Mouse (Mus musculus) myocyte (in vitro differentiated cells): ENCODE measurements around the gene Hvcn1. TPM values are rescaled to one million over a fixed set of nuclear protein-coding genes. Genes with fewer than 3 reads are reported as not detected.

ENCODE experiments used
- H3K27me3 ChIP-seq: one replicate; pipeline ENCODE4 v1.6.1; 2011; ENCODE audit not compliant: control insufficient read depth, insufficient read depth, insufficient read length
- H3K36me3 ChIP-seq: one replicate; pipeline ENCODE4 v1.6.1; 2011; ENCODE audit not compliant: control insufficient read depth, insufficient read depth
- H3K4me2 ChIP-seq: one replicate; pipeline ENCODE4 v1.6.1; 2011; ENCODE audit warnings: low read depth, control low read depth
- H3K4me3 ChIP-seq: one replicate; pipeline ENCODE4 v1.5.1; 2011; ENCODE audit warnings: mild to moderate bottlenecking, control low read depth, moderate library complexity
- H3K79me2 ChIP-seq: one replicate; pipeline ENCODE4 v1.6.1; 2011; ENCODE audit not compliant: control insufficient read depth, insufficient read depth
- H3ac ChIP-seq: one replicate; pipeline ENCODE4 v1.6.1; 2011; ENCODE audit not compliant: control insufficient read depth, insufficient read length
- CEBPB ChIP-seq: IDR thresholded peaks from 2 replicates; pipeline ENCODE4 v1.6.1; 2011; ENCODE audit warnings: mild to moderate bottlenecking, moderate library complexity; ENCODE audit not compliant: poor library complexity, insufficient read depth, severe bottlenecking
- E2F4 ChIP-seq: IDR thresholded peaks from one replicate; pipeline ENCODE4 v1.6.1; 2011; ENCODE audit warnings: mild to moderate bottlenecking, control low read depth, moderate library complexity; ENCODE audit not compliant: insufficient read depth
- MAX ChIP-seq: IDR thresholded peaks from one replicate; pipeline ENCODE4 v1.6.1; 2011; ENCODE audit warnings: low read depth, mild to moderate bottlenecking, control low read depth
- MYOD1 ChIP-seq, 3 experiments: IDR thresholded peaks; one replicate each; pipeline ENCODE4 v1.6.1; 2011; ENCODE audit warnings: control low read depth in 2 of 3, low read depth in 2 of 3, mild to moderate bottlenecking in 2 of 3, moderate library complexity in 1 of 3; ENCODE audit not compliant: insufficient read length in 2 of 3, control insufficient read depth in 1 of 3
- MYOG ChIP-seq, 3 experiments: IDR thresholded peaks; one replicate each; pipeline ENCODE4 v1.6.1; 2011; ENCODE audit warnings: control low read depth in 2 of 3, low read depth in 2 of 3, mild to moderate bottlenecking in 2 of 3; ENCODE audit not compliant: insufficient read length in 2 of 3, control insufficient read depth in 1 of 3, insufficient read depth in 1 of 3
- POLR2A ChIP-seq: IDR thresholded peaks from one replicate; pipeline ENCODE4 v1.6.1; 2011; ENCODE audit warnings: low read depth, mild to moderate bottlenecking, control low read depth, moderate library complexity; ENCODE audit not compliant: insufficient read length
- POLR2AphosphoS2 ChIP-seq: IDR thresholded peaks from one replicate; pipeline ENCODE4 v1.6.1; 2011; ENCODE audit warnings: low read depth, control low read depth; ENCODE audit not compliant: insufficient read length
- REST ChIP-seq: IDR thresholded peaks from one replicate; pipeline ENCODE4 v1.6.1; 2011; ENCODE audit warnings: mild to moderate bottlenecking, control low read depth, moderate library complexity; ENCODE audit not compliant: insufficient read depth, insufficient read length
- SRF ChIP-seq: IDR thresholded peaks from one replicate; pipeline ENCODE4 v1.6.1; 2011; ENCODE audit warnings: low read depth; ENCODE audit not compliant: control insufficient read depth, insufficient read length
- TCF12 ChIP-seq: IDR thresholded peaks from one replicate; pipeline ENCODE4 v1.6.1; 2011; ENCODE audit warnings: mild to moderate bottlenecking, control low read depth; ENCODE audit not compliant: poor library complexity, insufficient read depth, severe bottlenecking
- TCF3 ChIP-seq: IDR thresholded peaks from one replicate; pipeline ENCODE4 v1.6.1; 2011; ENCODE audit warnings: low read depth, control low read depth; ENCODE audit not compliant: insufficient read length
- USF1 ChIP-seq: IDR thresholded peaks from one replicate; pipeline ENCODE4 v1.6.1; 2011; ENCODE audit warnings: low read depth, mild to moderate bottlenecking, control low read depth, moderate library complexity
- polyA plus RNA-seq: library from polyadenylated mRNA; unstranded; fragments of >200 nt; fragmentation: generic; extraction: Trizol; gene quantifications from one replicate; pipeline ENCODE4 v1.2.1, GENCODE M21; 2012; ENCODE audit warnings: missing spikeins

The Hvcn1 gene
- polyA plus RNA-seq, 1 experiment: 0.08 TPM

- TF ChIP-seq E2F4 (no peak), TCF3 (no peak), USF1 (no peak), MAX (no peak), TCF12 (no peak), SRF (no peak), MYOD1 (IDR thresholded peaks at IDR 0.05; ENCODE audit: control insufficient read depth in 1 of 3, insufficient read length in 2 of 3, low read depth in 2 of 3) (no peak), REST (no peak), POLR2A (no peak), MYOG (IDR thresholded peaks at IDR 0.05; ENCODE audit: control insufficient read depth in 1 of 3, insufficient read depth in 1 of 3, insufficient read length in 2 of 3, low read depth in 2 of 3) (no peak)
- Histone ChIP-seq H3K4me3 (no peak overlapping the region), H3K27me3 (peaks cover 44% of the 10 kb centered on the region), H3ac (no peak overlapping the region), H3K79me2 (no peaks in the 10 kb centered on the region), H3K36me3 (no peaks in the 10 kb centered on the region), H3K4me2 (no peak overlapping the region)
These were observed 7.3 kb downstream of the Hvcn1 start for GRCm38 (mm10) chr5:122213861-122214260.

GRCm38 (mm10) chr5:122217636-122218035, 11.0 kb downstream of the Hvcn1 start:
- no peak overlapping the region for H3K4me3 ChIP-seq
- no peaks in the 10 kb centered on the region for H3K36me3 ChIP-seq
- no peaks in the 10 kb centered on the region for H3K79me2 ChIP-seq
- TF ChIP-seq MYOG (IDR thresholded peaks at IDR 0.05; ENCODE audit: control insufficient read depth in 1 of 3, insufficient read depth in 1 of 3, insufficient read length in 2 of 3, low read depth in 2 of 3): no peak
- no peak for TF ChIP-seq CEBPB
- no peak for TF ChIP-seq SRF
- TF ChIP-seq TCF3: no peak
- no peak for TF ChIP-seq POLR2AphosphoS2
- no peak for TF ChIP-seq MYOD1 (IDR thresholded peaks at IDR 0.05; ENCODE audit: control insufficient read depth in 1 of 3, insufficient read length in 2 of 3, low read depth in 2 of 3)
- no peak for TF ChIP-seq E2F4
- no peak for TF ChIP-seq USF1
- no peak for TF ChIP-seq REST
- no peak for TF ChIP-seq TCF12
- TF ChIP-seq POLR2A: no peak
- no peak for TF ChIP-seq MAX
- no peak overlapping the region for H3K4me2 ChIP-seq
- peaks cover 52% of the 10 kb centered on the region for H3K27me3 ChIP-seq
- no peak overlapping the region for H3ac ChIP-seq

GRCm38 (mm10) chr5:122218109-122218905, 11.7 kb downstream of the Hvcn1 start:
- no peaks in the 10 kb centered on the region for H3K79me2 ChIP-seq
- TF ChIP-seq TCF3 (no peak), POLR2A (no peak), MYOG (IDR thresholded peaks at IDR 0.05; ENCODE audit: control insufficient read depth in 1 of 3, insufficient read depth in 1 of 3, insufficient read length in 2 of 3, low read depth in 2 of 3) (no peak), REST (no peak), MYOD1 (IDR thresholded peaks at IDR 0.05; ENCODE audit: control insufficient read depth in 1 of 3, insufficient read length in 2 of 3, low read depth in 2 of 3) (no peak), SRF (no peak), POLR2AphosphoS2 (no peak), MAX (no peak), CEBPB (no peak), TCF12 (no peak), USF1 (no peak), E2F4 (no peak)

GRCm38 (mm10) chr5:122218928-122219327, 12.3 kb downstream of the Hvcn1 start:
- Histone ChIP-seq H3K36me3 (no peaks in the 10 kb centered on the region), H3K4me2 (no peak overlapping the region), H3K4me3 (no peak overlapping the region), H3ac (no peak overlapping the region), H3K79me2 (no peaks in the 10 kb centered on the region), H3K27me3 (peaks cover 55% of the 10 kb centered on the region)
- TF ChIP-seq REST: no peak
- TF ChIP-seq E2F4: no peak
- no peak for TF ChIP-seq POLR2A
- no peak for TF ChIP-seq MYOG (IDR thresholded peaks at IDR 0.05; ENCODE audit: control insufficient read depth in 1 of 3, insufficient read depth in 1 of 3, insufficient read length in 2 of 3, low read depth in 2 of 3)
- TF ChIP-seq POLR2AphosphoS2: no peak
- TF ChIP-seq MAX: no peak
- no peak for TF ChIP-seq CEBPB
- no peak for TF ChIP-seq TCF3
- no peak for TF ChIP-seq TCF12
- TF ChIP-seq SRF: no peak
- TF ChIP-seq USF1: no peak
- TF ChIP-seq MYOD1 (IDR thresholded peaks at IDR 0.05; ENCODE audit: control insufficient read depth in 1 of 3, insufficient read length in 2 of 3, low read depth in 2 of 3): no peak

More at GRCm38 (mm10) chr5:122218109-122218905, 11.7 kb downstream of the Hvcn1 start:
- Histone ChIP-seq H3K4me3 (no peak overlapping the region), H3ac (no peak overlapping the region), H3K36me3 (no peaks in the 10 kb centered on the region), H3K4me2 (no peak overlapping the region), H3K27me3 (peaks cover 52% of the 10 kb centered on the region)
